Mouse (Mus musculus) forebrain, embryonic 11.5 days (tissue): ENCODE data around the gene Ceacam1. TPM values are rescaled to one million over a fixed set of nuclear protein-coding genes. Genes with fewer than 3 reads are reported as not detected.

Experiments used
- ATAC-seq: fragments of 200-750 bp; cut with Nextera tagmentation; replicated peaks from 2 replicates; pipeline ENCODE4 v1.8.0; 2017; ENCODE audit warnings: moderate TSS enrichment; ENCODE audit not compliant: low FRiP score
- DNase-seq: peaks from one replicate; pipeline ENCODE4 v3.0.0-alpha.2; 2017; ENCODE audit warnings: low spot score
- H3K27ac ChIP-seq: fragments of 300-500 bp; sonication (generic); 2 replicates; pipeline ENCODE4 v1.5.1; 2014; ENCODE audit warnings: low read depth, low read length
- H3K27me3 ChIP-seq: fragments of 300-500 bp; sonication (generic); 2 replicates; pipeline ENCODE4 v1.6.1; 2014; ENCODE audit warnings: mild to moderate bottlenecking, low read length, mixed read lengths; ENCODE audit not compliant: control insufficient read depth, insufficient read depth
- H3K36me3 ChIP-seq: fragments of 300-500 bp; sonication (generic); 2 replicates; pipeline ENCODE4 v1.6.1; 2014; ENCODE audit warnings: mild to moderate bottlenecking, low read length, moderate library complexity, mixed read lengths; ENCODE audit not compliant: control insufficient read depth, insufficient read depth
- H3K4me1 ChIP-seq: fragments of 300-500 bp; sonication (generic); replicated peaks from 2 replicates; pipeline ENCODE4 v1.6.1; 2014; ENCODE audit warnings: low read length, mixed read lengths; ENCODE audit not compliant: control insufficient read depth, insufficient read depth
- H3K4me2 ChIP-seq: fragments of 300-500 bp; sonication (generic); 2 replicates; pipeline ENCODE4 v1.6.1; 2014; ENCODE audit warnings: low read depth, mild to moderate bottlenecking, low read length, moderate library complexity, mixed read lengths; ENCODE audit not compliant: severe bottlenecking
- H3K4me3 ChIP-seq: fragments of 300-500 bp; sonication (generic); 2 replicates; pipeline ENCODE4 v1.5.1; 2014; ENCODE audit warnings: low read depth, low read length
- H3K9ac ChIP-seq: fragments of 300-500 bp; sonication (generic); 2 replicates; pipeline ENCODE4 v1.6.1; 2014; ENCODE audit warnings: low read length
- H3K9me3 ChIP-seq: fragments of 300-500 bp; sonication (generic); 2 replicates; pipeline ENCODE4 v1.6.1; 2016; ENCODE audit warnings: low read length, mixed read lengths; ENCODE audit not compliant: control insufficient read depth
- WGBS: fragments of 180-500 bp; shearing (Covaris S2); extraction: QIAGEN DNeasy Blood & Tissue Kit; methylation state at CpG from one replicate; pipeline ENCODE4 v1.1.7; 2014; 5-methylcytosine and 5-hydroxymethylcytosine counted together
- polyA plus RNA-seq: library from polyadenylated mRNA; unstranded; fragments of >200 nt; fragmentation: Nextera tagmentation; extraction: Ambion mirVana; gene quantifications from 2 replicates; pipeline ENCODE4 v1.2.1, GENCODE M21; 2014

The Ceacam1 gene
- polyA plus RNA-seq, 1 experiment from 2014 or later: 0.81 TPM

GRCm38 (mm10) chr7:25424429-25424828 is 53.0 kb downstream of the Ceacam1 start:
- peak; percentile 42; the same call in 1 of the 2 replicates for ATAC-seq
- H3K9me3 ChIP-seq: no peaks in the 10 kb centered on the region
- no peak overlapping the region for H3K4me3 ChIP-seq
- H3K9ac ChIP-seq: no peak overlapping the region
- no peak overlapping the region for H3K4me2 ChIP-seq
- peak; percentile 86 for DNase-seq
- no peaks in the 10 kb centered on the region for H3K4me1 ChIP-seq
- 37% methylated on average over 4 of the region's 4 CpGs for WGBS
- H3K36me3 ChIP-seq: no peaks in the 10 kb centered on the region
- no peaks in the 10 kb centered on the region for H3K27me3 ChIP-seq
- no peak overlapping the region for H3K27ac ChIP-seq

GRCm38 (mm10) chr7:25422286-25422841 is 55.0 kb downstream of the Ceacam1 start:
- no peak overlapping the region for H3K4me3 ChIP-seq
- ATAC-seq (no peak), DNase-seq (peak; percentile 51)
- H3K9me3 ChIP-seq: no peaks in the 10 kb centered on the region
- H3K36me3 ChIP-seq: no peaks in the 10 kb centered on the region
- H3K27me3 ChIP-seq: no peaks in the 10 kb centered on the region
- H3K9ac ChIP-seq: no peak overlapping the region
- 75% methylated on average over 16 of the region's 16 CpGs for WGBS
- no peak overlapping the region for H3K27ac ChIP-seq
- H3K4me1 ChIP-seq: no peaks in the 10 kb centered on the region
- H3K4me2 ChIP-seq: no peak overlapping the region

- no peaks in the 10 kb centered on the region for H3K27me3 ChIP-seq
- ATAC-seq (no peak), DNase-seq (peak; percentile 2)
- no peak overlapping the region for H3K9ac ChIP-seq
- no peaks in the 10 kb centered on the region for H3K4me1 ChIP-seq
- WGBS: 91% methylated on average over 4 of the region's 4 CpGs
- no peaks in the 10 kb centered on the region for H3K9me3 ChIP-seq
- no peaks in the 10 kb centered on the region for H3K36me3 ChIP-seq
- no peak overlapping the region for H3K27ac ChIP-seq
- no peak overlapping the region for H3K4me3 ChIP-seq
- H3K4me2 ChIP-seq: no peak overlapping the region
Measured at GRCm38 (mm10) chr7:25419943-25420342, 57.5 kb downstream of the Ceacam1 start.

- Histone ChIP-seq H3K4me1 (no peaks in the 10 kb centered on the region), H3K27ac (no peak overlapping the region), H3K4me3 (no peak overlapping the region), H3K36me3 (no peaks in the 10 kb centered on the region), H3K9ac (no peak overlapping the region), H3K27me3 (no peaks in the 10 kb centered on the region), H3K4me2 (no peak overlapping the region), H3K9me3 (no peaks in the 10 kb centered on the region)
- DNase-seq: peak; percentile 49
- ATAC-seq: no peak
- WGBS: 90% methylated on average over 8 of the region's 8 CpGs
Measured at GRCm38 (mm10) chr7:25419536-25419935, 57.9 kb downstream of the Ceacam1 start.

GRCm38 (mm10) chr7:25417597-25417996 is 59.8 kb downstream of the Ceacam1 start:
- Histone ChIP-seq H3K4me3 (no peak overlapping the region), H3K27me3 (no peaks in the 10 kb centered on the region), H3K9me3 (no peaks in the 10 kb centered on the region), H3K27ac (no peak overlapping the region), H3K9ac (no peak overlapping the region), H3K36me3 (no peaks in the 10 kb centered on the region), H3K4me1 (no peaks in the 10 kb centered on the region), H3K4me2 (no peak overlapping the region)
- no peak for ATAC-seq
- DNase-seq: no peak
- 78% methylated on average over 1 of the region's 1 CpGs for WGBS

- Histone ChIP-seq H3K9me3 (no peaks in the 10 kb centered on the region), H3K4me1 (no peaks in the 10 kb centered on the region), H3K4me2 (no peak within 1 kb of the TSS), H3K36me3 (no peaks in the 10 kb centered on the region), H3K9ac (no peak within 1 kb of the TSS), H3K4me3 (no peak within 1 kb of the TSS), H3K27ac (no peak within 1 kb of the TSS), H3K27me3 (no peaks in the 10 kb centered on the region)
- 55% methylated on average over 7 of the region's 7 CpGs for WGBS
- DNase-seq: no peak
- ATAC-seq: no peak
Measured at GRCm38 (mm10) chr7:25412833-25413441, 64.5 kb downstream of the Ceacam1 start, which contains the start of gene Cxcl17. Gene Cxcl17, minus strand, starts transcription at chr7:25412886.

GRCm38 (mm10) chr7:25411861-25412260 is 65.5 kb downstream of the Ceacam1 start:
- Histone ChIP-seq H3K9ac (no peak overlapping the region), H3K27ac (no peak overlapping the region), H3K4me1 (no peaks in the 10 kb centered on the region), H3K4me2 (no peak overlapping the region), H3K27me3 (no peaks in the 10 kb centered on the region), H3K9me3 (no peaks in the 10 kb centered on the region), H3K4me3 (no peak overlapping the region), H3K36me3 (no peaks in the 10 kb centered on the region)
- DNase-seq (no peak), ATAC-seq (no peak)
- 83% methylated on average over 3 of the region's 3 CpGs for WGBS
